Mouse (Mus musculus): ENCODE measurements around the gene 4930447C04Rik. TPM values are rescaled to one million over a fixed set of nuclear protein-coding genes. Genes with fewer than 3 reads are reported as not detected.

Gene 4930447C04Rik
- polyA plus RNA-seq, 1 experiment from 2014 or later, result 0.57 TPM

- no peak overlapping the region for H3K27ac ChIP-seq (replicated peaks)
- no peaks in the 10 kb centered on the region for H3K36me3 ChIP-seq (ENCODE audit: control insufficient read depth, insufficient read depth, low read length)
- no peak overlapping the region for H3K4me3 ChIP-seq (ENCODE audit: low read depth, low read length)
- DNase-seq (ENCODE audit: low spot score), result no peak
- H3K9me3 ChIP-seq (ENCODE audit: control insufficient read depth, low read length), result no peaks in the 10 kb centered on the region
- ATAC-seq (ENCODE audit: low FRiP score, low TSS enrichment), result no peak
- WGBS, result 89% methylated on average over 3 of the region's 3 CpGs
- no peaks in the 10 kb centered on the region for H3K27me3 ChIP-seq (ENCODE audit: control insufficient read depth, insufficient read depth, low read length)
- no peak for TF ChIP-seq CTCF (IDR thresholded peaks at IDR 0.05; ENCODE audit: low read depth)
- TF ChIP-seq EP300 (optimal IDR thresholded peaks at IDR 0.05), result no peak
- no peak overlapping the region for H3K9ac ChIP-seq (ENCODE audit: low read length)
- no peak overlapping the region for H3K4me2 ChIP-seq (replicated peaks; ENCODE audit: low read depth)
- no peaks in the 10 kb centered on the region for H3K4me1 ChIP-seq (replicated peaks; ENCODE audit: control insufficient read depth, insufficient read depth)
Measured at GRCm38 (mm10) chr12:72958446-72958845, 17.9 kb upstream of the 4930447C04Rik start.

DNA sequence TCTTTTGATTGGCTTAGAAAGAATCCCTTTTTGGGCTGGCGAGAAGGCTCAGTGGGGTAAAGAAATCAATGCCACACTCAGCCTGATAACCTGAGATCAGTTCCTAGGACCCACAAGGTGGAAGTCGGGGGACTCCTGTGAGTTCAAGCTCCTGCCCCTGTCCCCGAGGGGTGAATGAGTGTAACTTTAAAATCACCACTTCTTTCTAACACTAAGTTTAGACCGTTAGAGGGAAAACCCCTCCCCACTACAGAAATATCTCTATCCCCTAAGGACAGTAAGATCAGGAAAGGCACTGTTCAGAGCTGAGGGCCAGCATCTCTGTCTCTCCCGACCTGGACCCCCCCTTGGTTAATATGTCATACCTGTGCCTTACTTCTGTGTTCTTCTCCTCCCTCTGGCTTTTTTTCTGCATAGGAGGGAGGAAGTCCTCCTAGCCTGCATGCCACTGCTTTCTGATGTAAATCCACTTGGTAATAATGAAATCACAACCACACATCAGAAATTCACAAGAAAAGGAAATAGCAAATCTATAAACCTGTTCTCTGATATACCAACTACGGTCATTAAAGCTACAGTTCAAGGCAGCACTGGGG lies 17.4 kb upstream of the 4930447C04Rik start:
- Histone ChIP-seq H3K9me3 (ENCODE audit: control insufficient read depth, low read length) (no peaks in the 10 kb centered on the region), H3K9ac (ENCODE audit: low read length) (no peak overlapping the region), H3K4me3 (ENCODE audit: low read depth, low read length) (no peak overlapping the region), H3K4me1 (replicated peaks; ENCODE audit: control insufficient read depth, insufficient read depth) (no peaks in the 10 kb centered on the region), H3K27me3 (ENCODE audit: control insufficient read depth, insufficient read depth, low read length) (no peaks in the 10 kb centered on the region), H3K4me2 (replicated peaks; ENCODE audit: low read depth) (no peak overlapping the region), H3K27ac (replicated peaks) (no peak overlapping the region), H3K36me3 (ENCODE audit: control insufficient read depth, insufficient read depth, low read length) (no peaks in the 10 kb centered on the region)
- no peak for TF ChIP-seq EP300 (optimal IDR thresholded peaks at IDR 0.05)
- TF ChIP-seq CTCF (IDR thresholded peaks at IDR 0.05; ENCODE audit: low read depth), result no peak
- ATAC-seq (ENCODE audit: low FRiP score, low TSS enrichment) (no peak), DNase-seq (ENCODE audit: low spot score) (no peak)
- 58% methylated on average over 6 of the region's 6 CpGs for WGBS

DNA sequence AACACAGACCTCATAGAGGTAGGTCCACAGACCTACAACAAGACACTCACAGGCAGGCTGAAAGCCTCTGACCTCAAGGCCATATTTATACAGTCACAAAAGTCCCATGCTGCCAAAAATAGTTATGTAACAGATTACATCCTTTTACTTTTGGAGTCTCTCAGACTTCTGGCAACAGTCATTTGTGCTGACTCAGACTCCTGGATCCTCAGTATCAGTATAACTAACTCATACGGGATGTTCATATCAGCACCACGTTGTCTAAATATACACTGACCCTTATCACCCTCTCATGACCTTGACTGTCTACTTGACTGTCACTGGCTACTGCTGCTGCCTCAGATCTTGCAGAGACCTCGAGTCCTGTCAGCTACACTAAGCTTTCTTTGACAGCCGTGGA lies 14.3 kb upstream of the 4930447C04Rik start:
- no peak for TF ChIP-seq EP300 (optimal IDR thresholded peaks at IDR 0.05)
- no peak for TF ChIP-seq CTCF (IDR thresholded peaks at IDR 0.05; ENCODE audit: low read depth)
- no peak overlapping the region for H3K4me3 ChIP-seq (ENCODE audit: low read depth, low read length)
- H3K27ac ChIP-seq (replicated peaks), result no peak overlapping the region
- DNase-seq (ENCODE audit: low spot score) (no peak), ATAC-seq (ENCODE audit: low FRiP score, low TSS enrichment) (no peak)
- no peak overlapping the region for H3K9ac ChIP-seq (ENCODE audit: low read length)
- no peaks in the 10 kb centered on the region; the same call in 1 of the 2 replicates for H3K27me3 ChIP-seq (ENCODE audit: control insufficient read depth, insufficient read depth, low read length)
- no peak overlapping the region for H3K4me2 ChIP-seq (replicated peaks; ENCODE audit: low read depth)
- no peaks in the 10 kb centered on the region for H3K9me3 ChIP-seq (ENCODE audit: control insufficient read depth, low read length)
- no peaks in the 10 kb centered on the region for H3K36me3 ChIP-seq (ENCODE audit: control insufficient read depth, insufficient read depth, low read length)
- no peaks in the 10 kb centered on the region for H3K4me1 ChIP-seq (replicated peaks; ENCODE audit: control insufficient read depth, insufficient read depth)
- WGBS, result 32% methylated on average over 4 of the region's 4 CpGs

DNA sequence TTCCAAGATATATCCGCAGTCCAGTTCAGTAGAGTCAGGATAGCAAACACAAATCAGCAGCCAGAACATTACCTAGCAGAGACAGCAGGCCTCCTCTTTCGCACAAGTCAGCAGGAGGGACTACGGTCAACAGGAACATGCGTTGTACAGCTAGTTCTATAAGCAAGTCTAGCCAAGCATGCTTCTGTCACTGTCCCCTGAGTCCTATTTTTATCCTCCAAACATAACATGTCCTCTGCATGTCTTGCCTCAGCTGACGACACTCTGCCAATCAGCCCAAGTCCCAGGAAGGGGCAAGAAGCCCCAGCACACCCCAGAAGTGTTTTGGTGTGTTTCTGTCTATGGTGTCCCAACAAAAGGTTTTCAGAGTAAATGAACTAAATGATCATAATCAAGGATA lies 13.3 kb upstream of the 4930447C04Rik start:
- no peaks in the 10 kb centered on the region for H3K9me3 ChIP-seq (ENCODE audit: control insufficient read depth, low read length)
- 82% methylated on average over 5 of the region's 5 CpGs for WGBS
- H3K4me3 ChIP-seq (ENCODE audit: low read depth, low read length), result no peak overlapping the region
- H3K4me1 ChIP-seq (replicated peaks; ENCODE audit: control insufficient read depth, insufficient read depth), result no peaks in the 10 kb centered on the region
- no peak overlapping the region for H3K9ac ChIP-seq (ENCODE audit: low read length)
- no peak overlapping the region for H3K27ac ChIP-seq (replicated peaks)
- ATAC-seq (ENCODE audit: low FRiP score, low TSS enrichment) (no peak), DNase-seq (ENCODE audit: low spot score) (no peak)
- no peaks in the 10 kb centered on the region for H3K36me3 ChIP-seq (ENCODE audit: control insufficient read depth, insufficient read depth, low read length)
- H3K27me3 ChIP-seq (ENCODE audit: control insufficient read depth, insufficient read depth, low read length), result no peaks in the 10 kb centered on the region; the same call in 1 of the 2 replicates
- TF ChIP-seq EP300 (optimal IDR thresholded peaks at IDR 0.05) (no peak), CTCF (IDR thresholded peaks at IDR 0.05; ENCODE audit: low read depth) (no peak)
- no peak overlapping the region for H3K4me2 ChIP-seq (replicated peaks; ENCODE audit: low read depth)

- 84% methylated on average over 5 of the region's 5 CpGs for WGBS
- no peaks in the 10 kb centered on the region for H3K9me3 ChIP-seq (ENCODE audit: control insufficient read depth, low read length)
- TF ChIP-seq CTCF (IDR thresholded peaks at IDR 0.05; ENCODE audit: low read depth) (no peak), EP300 (optimal IDR thresholded peaks at IDR 0.05) (no peak)
- H3K4me3 ChIP-seq (ENCODE audit: low read depth, low read length), result no peak overlapping the region
- H3K27me3 ChIP-seq (ENCODE audit: control insufficient read depth, insufficient read depth, low read length), result no peaks in the 10 kb centered on the region; the same call in 1 of the 2 replicates
- H3K4me1 ChIP-seq (replicated peaks; ENCODE audit: control insufficient read depth, insufficient read depth), result no peaks in the 10 kb centered on the region
- no peak for DNase-seq (ENCODE audit: low spot score)
- H3K4me2 ChIP-seq (replicated peaks; ENCODE audit: low read depth), result no peak overlapping the region
- no peak overlapping the region for H3K27ac ChIP-seq (replicated peaks)
- no peak for ATAC-seq (ENCODE audit: low FRiP score, low TSS enrichment)
- no peak overlapping the region for H3K9ac ChIP-seq (ENCODE audit: low read length)
- no peaks in the 10 kb centered on the region for H3K36me3 ChIP-seq (ENCODE audit: control insufficient read depth, insufficient read depth, low read length)
Measured at GRCm38 (mm10) chr12:72953089-72953488, 12.5 kb upstream of the 4930447C04Rik start.

GRCm38 (mm10) chr12:72947335-72947734 lies 6.8 kb upstream of the 4930447C04Rik start:
- H3K27ac ChIP-seq (replicated peaks), result no peak overlapping the region
- no peak for TF ChIP-seq CTCF (IDR thresholded peaks at IDR 0.05; ENCODE audit: low read depth)
- TF ChIP-seq EP300 (optimal IDR thresholded peaks at IDR 0.05), result no peak
- no peak for DNase-seq (ENCODE audit: low spot score)
- no peak overlapping the region for H3K9ac ChIP-seq (ENCODE audit: low read length)
- no peaks in the 10 kb centered on the region for H3K9me3 ChIP-seq (ENCODE audit: control insufficient read depth, low read length)
- no peaks in the 10 kb centered on the region for H3K4me1 ChIP-seq (replicated peaks; ENCODE audit: control insufficient read depth, insufficient read depth)
- no peak overlapping the region for H3K4me3 ChIP-seq (ENCODE audit: low read depth, low read length)
- H3K36me3 ChIP-seq (ENCODE audit: control insufficient read depth, insufficient read depth, low read length), result no peaks in the 10 kb centered on the region
- no peak overlapping the region for H3K4me2 ChIP-seq (replicated peaks; ENCODE audit: low read depth)
- ATAC-seq (ENCODE audit: low FRiP score, low TSS enrichment), result no peak
- 9% methylated on average over 2 of the region's 2 CpGs for WGBS
- peaks cover 28% of the 10 kb centered on the region for H3K27me3 ChIP-seq (ENCODE audit: control insufficient read depth, insufficient read depth, low read length)
